Mouse (Mus musculus) liver, postnatal 0 days (tissue): ENCODE measurements around the gene Evc. TPM values are rescaled to one million over a fixed set of nuclear protein-coding genes. Genes with fewer than 3 reads are reported as not detected.

Experiments used
- ATAC-seq: fragments of 200-750 bp; cut with Nextera tagmentation; 2 replicates; pipeline ENCODE4 v1.8.0; 2017; ENCODE audit warnings: mild to moderate bottlenecking, moderate library complexity
- DNase-seq: peaks from one replicate; pipeline ENCODE4 v3.0.0-alpha.2; 2016
- H3K27ac ChIP-seq: fragments of 300-500 bp; sonication (generic); 2 replicates; pipeline ENCODE4 v1.5.1; 2014; ENCODE audit warnings: antibody characterized with exemption, moderate library complexity, mild to moderate bottlenecking, low read depth
- H3K27me3 ChIP-seq: fragments of 300-500 bp; sonication (generic); 2 replicates; pipeline ENCODE4 v1.6.1; 2014; ENCODE audit warnings: low read length, control low read depth, mixed read lengths; ENCODE audit not compliant: insufficient read depth
- H3K36me3 ChIP-seq: fragments of 300-500 bp; sonication (generic); replicated peaks from 2 replicates; pipeline ENCODE4 v1.6.1; 2014; ENCODE audit warnings: mild to moderate bottlenecking, control low read depth, low read length, moderate library complexity, mixed read lengths; ENCODE audit not compliant: insufficient read depth
- H3K4me1 ChIP-seq: fragments of 300-500 bp; sonication (generic); 2 replicates; pipeline ENCODE4 v1.6.1; 2014; ENCODE audit warnings: antibody characterized with exemption, mild to moderate bottlenecking, control low read depth; ENCODE audit not compliant: insufficient read depth
- H3K4me2 ChIP-seq: fragments of 300-500 bp; sonication (generic); 2 replicates; pipeline ENCODE4 v1.6.1; 2014; ENCODE audit warnings: low read depth, mild to moderate bottlenecking, low read length, moderate library complexity, mixed read lengths
- H3K4me3 ChIP-seq: fragments of 300-500 bp; sonication (generic); 2 replicates; pipeline ENCODE4 v1.5.1; 2014; ENCODE audit warnings: low read depth, low read length
- H3K9ac ChIP-seq: fragments of 300-500 bp; sonication (generic); replicated peaks from 2 replicates; pipeline ENCODE4 v1.6.1; 2014; ENCODE audit warnings: mild to moderate bottlenecking, moderate library complexity
- H3K9me3 ChIP-seq: fragments of 300-500 bp; sonication (generic); 2 replicates; pipeline ENCODE4 v1.6.1; 2016; ENCODE audit warnings: mild to moderate bottlenecking, control low read depth, low read length, mixed read lengths
- CTCF ChIP-seq: sonication (generic); IDR thresholded peaks from 2 replicates; pipeline ENCODE4 v1.5.1; 2016; ENCODE audit warnings: antibody characterized with exemption, low read depth
- EP300 ChIP-seq: IDR thresholded peaks from 2 replicates; pipeline ENCODE4 v1.6.1; 2016; ENCODE audit warnings: antibody characterized with exemption, low read depth, mild to moderate bottlenecking
- WGBS: fragments of 180-500 bp; shearing (Covaris S2); extraction: QIAGEN DNeasy Blood & Tissue Kit; methylation state at CpG from one replicate; pipeline ENCODE4 v1.1.7; 2014; ENCODE audit not compliant: insufficient replicate concordance; 5-methylcytosine and 5-hydroxymethylcytosine counted together
- polyA plus RNA-seq: library from polyadenylated mRNA; unstranded; fragments of >200 nt; fragmentation: Nextera tagmentation; extraction: Ambion mirVana; gene quantifications from 2 replicates; pipeline ENCODE4 v1.2.1, GENCODE M21; 2015

Gene Evc
- polyA plus RNA-seq, 1 experiment from 2014 or later, result 0.65 TPM

- no peaks in the 10 kb centered on the region for H3K36me3 ChIP-seq
- no peak for TF ChIP-seq EP300
- TF ChIP-seq CTCF, result no peak
- no peak overlapping the region for H3K27ac ChIP-seq
- no peaks in the 10 kb centered on the region for H3K9me3 ChIP-seq
- no peak overlapping the region for H3K9ac ChIP-seq
- DNase-seq (no peak), ATAC-seq (no peak)
- H3K4me3 ChIP-seq, result no peak overlapping the region
- no peak overlapping the region for H3K4me2 ChIP-seq
- no peaks in the 10 kb centered on the region for H3K27me3 ChIP-seq
- WGBS, result 54% methylated on average over 7 of the region's 7 CpGs
- no peaks in the 10 kb centered on the region for H3K4me1 ChIP-seq
These were observed 79.9 kb downstream of the Evc start for GRCm38 (mm10) chr5:37256823-37257222.

GRCm38 (mm10) chr5:37254523-37254922, 82.2 kb downstream of the Evc start:
- no peaks in the 10 kb centered on the region for H3K9me3 ChIP-seq
- no peaks in the 10 kb centered on the region for H3K27me3 ChIP-seq
- no peaks in the 10 kb centered on the region for H3K36me3 ChIP-seq
- DNase-seq, result no peak
- TF ChIP-seq EP300 (no peak), CTCF (no peak)
- no peaks in the 10 kb centered on the region for H3K4me1 ChIP-seq
- H3K27ac ChIP-seq, result no peak overlapping the region
- H3K4me3 ChIP-seq, result no peak overlapping the region
- 75% methylated on average over 4 of the region's 4 CpGs for WGBS
- no peak overlapping the region for H3K9ac ChIP-seq
- ATAC-seq, result no peak
- no peak overlapping the region for H3K4me2 ChIP-seq

- H3K27ac ChIP-seq, result no peak overlapping the region
- no peaks in the 10 kb centered on the region for H3K36me3 ChIP-seq
- no peaks in the 10 kb centered on the region for H3K4me1 ChIP-seq
- H3K9me3 ChIP-seq, result no peaks in the 10 kb centered on the region
- no peak for DNase-seq
- H3K9ac ChIP-seq, result no peak overlapping the region
- H3K4me2 ChIP-seq, result no peak overlapping the region
- no peak for ATAC-seq
- no peak overlapping the region for H3K4me3 ChIP-seq
- WGBS, result 72% methylated on average over 9 of the region's 9 CpGs
- TF ChIP-seq CTCF (no peak), EP300 (no peak)
- H3K27me3 ChIP-seq, result peaks cover 6% of the 10 kb centered on the region; the same call in 1 of the 2 replicates
These were observed 84.4 kb downstream of the Evc start for GRCm38 (mm10) chr5:37252101-37252804.

- no peaks in the 10 kb centered on the region for H3K9me3 ChIP-seq
- no peaks in the 10 kb centered on the region for H3K4me1 ChIP-seq
- H3K36me3 ChIP-seq, result no peaks in the 10 kb centered on the region
- ATAC-seq (no peak), DNase-seq (no peak)
- peaks cover 10% of the 10 kb centered on the region for H3K27me3 ChIP-seq
- no peak for TF ChIP-seq CTCF
- no peak for TF ChIP-seq EP300
- no peak overlapping the region for H3K4me2 ChIP-seq
- WGBS, result 67% methylated on average over 3 of the region's 3 CpGs
- H3K9ac ChIP-seq, result no peak overlapping the region
- no peak overlapping the region for H3K27ac ChIP-seq
- no peak overlapping the region for H3K4me3 ChIP-seq
These were observed 85.1 kb downstream of the Evc start for GRCm38 (mm10) chr5:37251596-37251995.

- 78% methylated on average over 3 of the region's 3 CpGs for WGBS
- Histone ChIP-seq H3K9me3 (no peaks in the 10 kb centered on the region), H3K4me3 (no peak overlapping the region), H3K4me2 (no peak overlapping the region), H3K4me1 (no peaks in the 10 kb centered on the region), H3K36me3 (no peaks in the 10 kb centered on the region), H3K9ac (no peak overlapping the region), H3K27me3 (peaks cover 38% of the 10 kb centered on the region), H3K27ac (no peak overlapping the region)
- DNase-seq (no peak), ATAC-seq (no peak)
- TF ChIP-seq EP300 (no peak), CTCF (no peak)
These were observed 87.8 kb downstream of the Evc start for GRCm38 (mm10) chr5:37248870-37249269.

- ATAC-seq (no peak), DNase-seq (no peak)
- no peak for TF ChIP-seq CTCF
- no peak for TF ChIP-seq EP300
- no peaks in the 10 kb centered on the region for H3K4me1 ChIP-seq
- H3K9ac ChIP-seq, result no peak overlapping the region
- H3K36me3 ChIP-seq, result no peaks in the 10 kb centered on the region
- no peak overlapping the region for H3K27ac ChIP-seq
- H3K4me3 ChIP-seq, result no peak overlapping the region
- WGBS, result 40% methylated on average over 4 of the region's 4 CpGs
- H3K27me3 ChIP-seq, result peaks cover 52% of the 10 kb centered on the region
- no peaks in the 10 kb centered on the region for H3K9me3 ChIP-seq
- H3K4me2 ChIP-seq, result no peak overlapping the region
These were observed 89.2 kb downstream of the Evc start for GRCm38 (mm10) chr5:37247456-37247855.
